Mouse (Mus musculus): ENCODE measurements around the gene Lrrfip1. TPM values are rescaled to one million over a fixed set of nuclear protein-coding genes. Genes with fewer than 3 reads are reported as not detected.
A peak's percentile ranks its signal among the peaks of the same experiment; 100 is the strongest.

Gene Lrrfip1
- polyA plus RNA-seq, 1 experiment from 2014 or later, result 65.4 TPM

- peaks cover 12% of the 10 kb centered on the region; the same call in 1 of the 2 replicates for H3K4me1 ChIP-seq
- H3K27me3 ChIP-seq (replicated peaks), result no peaks in the 10 kb centered on the region
- no peak overlapping the region for H3K9ac ChIP-seq
- ATAC-seq (ENCODE audit: insufficient read depth, low FRiP score, low read depth), result no peak
- H3K36me3 ChIP-seq, result no peaks in the 10 kb centered on the region
- 65% methylated on average over 10 of the region's 10 CpGs for WGBS
- no peak overlapping the region for H3K27ac ChIP-seq
- H3K4me3 ChIP-seq (replicated peaks), result peak overlapping the region; percentile 85; the same call in 1 of the 2 replicates
- H3K9me3 ChIP-seq, result no peaks in the 10 kb centered on the region
- peak overlapping the region; percentile 99 for H3K4me2 ChIP-seq
Observed at GRCm38 (mm10) chr1:90999911-91000601, 1.5 kb downstream of the Lrrfip1 start.

DNA sequence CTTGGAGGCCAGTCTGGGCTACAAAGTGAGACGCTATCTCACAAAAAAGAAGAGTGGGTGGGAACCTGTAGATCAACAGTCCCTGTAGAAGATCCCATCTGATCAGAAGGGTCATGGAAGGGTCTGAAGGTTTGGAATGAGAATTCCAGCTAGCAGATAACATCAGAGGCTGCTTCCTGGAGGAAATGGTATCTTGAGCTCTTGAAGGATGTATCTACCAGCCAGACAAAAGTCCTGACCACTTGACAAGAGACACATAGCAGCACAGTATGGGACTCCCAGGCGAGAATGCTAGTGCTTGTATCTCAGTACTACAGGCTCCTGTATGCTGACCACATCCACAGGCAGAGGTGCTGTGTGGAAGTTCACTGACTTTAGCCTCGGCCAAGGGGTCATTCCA lies 2.6 kb downstream of the Lrrfip1 start:
- 79% methylated on average over 3 of the region's 3 CpGs for WGBS
- no peak overlapping the region for H3K4me2 ChIP-seq
- H3K4me3 ChIP-seq (replicated peaks), result no peak overlapping the region
- no peak overlapping the region for H3K9ac ChIP-seq
- no peaks in the 10 kb centered on the region for H3K9me3 ChIP-seq
- ATAC-seq (ENCODE audit: insufficient read depth, low FRiP score, low read depth), result no peak
- peaks cover 12% of the 10 kb centered on the region; the same call in 1 of the 2 replicates for H3K4me1 ChIP-seq
- no peak overlapping the region for H3K27ac ChIP-seq
- H3K27me3 ChIP-seq (replicated peaks), result no peaks in the 10 kb centered on the region
- H3K36me3 ChIP-seq, result no peaks in the 10 kb centered on the region

DNA sequence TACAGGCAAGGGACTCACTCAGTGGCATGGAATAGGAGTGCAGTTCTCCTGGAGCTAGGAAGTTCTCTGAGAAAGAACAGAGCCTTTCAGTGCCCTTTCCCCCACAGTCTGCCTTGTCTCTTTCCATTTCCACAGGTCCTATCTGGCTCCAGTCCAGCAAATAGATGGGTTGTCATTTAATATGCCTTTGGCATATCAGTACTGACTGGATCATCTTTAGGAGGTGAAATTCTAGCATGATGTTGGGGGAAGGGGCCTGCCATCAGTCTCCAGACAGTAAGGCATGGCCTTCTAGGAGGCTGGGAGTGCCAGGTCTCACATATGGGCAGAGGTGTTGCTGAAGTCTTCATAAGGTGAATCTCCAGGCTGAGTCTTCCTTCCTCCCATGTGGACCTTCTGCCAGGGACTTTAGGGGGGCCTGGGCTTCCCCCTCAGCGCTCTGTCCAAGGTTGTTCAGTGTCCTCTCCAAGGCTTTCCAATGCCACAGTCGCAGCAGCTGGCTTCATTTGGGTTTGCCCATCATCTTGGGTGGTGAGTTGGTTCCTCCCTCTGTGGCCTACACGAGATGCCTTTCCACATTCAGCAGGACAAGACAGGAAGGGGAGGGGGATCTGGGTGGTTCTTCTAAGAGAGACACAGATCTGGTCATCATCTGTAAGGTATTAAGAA lies 3.5 kb downstream of the Lrrfip1 start:
- Histone ChIP-seq H3K9me3 (no peaks in the 10 kb centered on the region), H3K4me1 (peaks cover 16% of the 10 kb centered on the region; the same call in 1 of the 2 replicates), H3K27me3 (replicated peaks) (no peaks in the 10 kb centered on the region), H3K4me2 (no peak overlapping the region), H3K36me3 (no peaks in the 10 kb centered on the region), H3K9ac (no peak overlapping the region), H3K4me3 (replicated peaks) (no peak overlapping the region), H3K27ac (no peak overlapping the region)
- WGBS, result 83% methylated on average over 3 of the region's 3 CpGs
- no peak for ATAC-seq (ENCODE audit: insufficient read depth, low FRiP score, low read depth)

- no peaks in the 10 kb centered on the region for H3K9me3 ChIP-seq
- peaks cover 16% of the 10 kb centered on the region; the same call in 1 of the 2 replicates for H3K4me1 ChIP-seq
- no peak overlapping the region for H3K9ac ChIP-seq
- H3K4me3 ChIP-seq (replicated peaks), result no peak overlapping the region
- no peaks in the 10 kb centered on the region for H3K27me3 ChIP-seq (replicated peaks)
- WGBS, result 92% methylated on average over 3 of the region's 3 CpGs
- no peak for ATAC-seq (ENCODE audit: insufficient read depth, low FRiP score, low read depth)
- H3K4me2 ChIP-seq, result no peak overlapping the region
- no peaks in the 10 kb centered on the region for H3K36me3 ChIP-seq
- H3K27ac ChIP-seq, result no peak overlapping the region
Observed at GRCm38 (mm10) chr1:91002641-91003040, 4.1 kb downstream of the Lrrfip1 start.

- Histone ChIP-seq H3K9me3 (no peaks in the 10 kb centered on the region), H3K27me3 (replicated peaks) (no peaks in the 10 kb centered on the region), H3K4me3 (replicated peaks) (no peak overlapping the region), H3K27ac (no peak overlapping the region), H3K9ac (no peak overlapping the region), H3K36me3 (no peaks in the 10 kb centered on the region), H3K4me1 (peaks cover 16% of the 10 kb centered on the region; the same call in 1 of the 2 replicates), H3K4me2 (no peak overlapping the region)
- 77% methylated on average over 8 of the region's 8 CpGs for WGBS
- ATAC-seq (ENCODE audit: insufficient read depth, low FRiP score, low read depth), result no peak
Observed at GRCm38 (mm10) chr1:91003522-91004253, 5.2 kb downstream of the Lrrfip1 start.

DNA sequence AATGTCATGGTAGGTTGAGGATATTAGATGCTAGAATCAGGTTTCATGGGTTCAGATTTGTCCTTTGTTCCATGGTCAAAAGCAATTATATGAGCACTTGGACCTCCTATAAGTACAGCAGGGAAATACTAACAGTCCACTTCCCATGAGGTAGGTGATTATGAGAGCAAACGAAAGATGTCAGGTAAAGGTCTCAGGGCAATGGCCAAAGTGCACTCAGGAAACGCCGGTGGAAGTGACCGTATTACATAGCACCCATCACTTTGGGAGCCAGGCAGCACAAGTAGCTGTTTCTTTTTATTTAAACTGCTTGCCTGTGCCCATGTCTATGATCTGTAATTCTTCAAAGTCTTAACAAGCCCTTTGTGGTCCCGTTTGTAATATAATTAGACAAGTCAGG lies 7.5 kb downstream of the Lrrfip1 start:
- no peak overlapping the region for H3K9ac ChIP-seq
- H3K4me2 ChIP-seq, result no peak overlapping the region
- no peak for ATAC-seq (ENCODE audit: insufficient read depth, low FRiP score, low read depth)
- H3K9me3 ChIP-seq, result no peaks in the 10 kb centered on the region
- no peaks in the 10 kb centered on the region for H3K27me3 ChIP-seq (replicated peaks)
- H3K36me3 ChIP-seq, result no peaks in the 10 kb centered on the region
- H3K4me1 ChIP-seq, result peaks cover 4% of the 10 kb centered on the region; the same call in 1 of the 2 replicates
- WGBS, result 41% methylated on average over 5 of the region's 5 CpGs
- H3K27ac ChIP-seq, result no peak overlapping the region
- no peak overlapping the region for H3K4me3 ChIP-seq (replicated peaks)

DNA sequence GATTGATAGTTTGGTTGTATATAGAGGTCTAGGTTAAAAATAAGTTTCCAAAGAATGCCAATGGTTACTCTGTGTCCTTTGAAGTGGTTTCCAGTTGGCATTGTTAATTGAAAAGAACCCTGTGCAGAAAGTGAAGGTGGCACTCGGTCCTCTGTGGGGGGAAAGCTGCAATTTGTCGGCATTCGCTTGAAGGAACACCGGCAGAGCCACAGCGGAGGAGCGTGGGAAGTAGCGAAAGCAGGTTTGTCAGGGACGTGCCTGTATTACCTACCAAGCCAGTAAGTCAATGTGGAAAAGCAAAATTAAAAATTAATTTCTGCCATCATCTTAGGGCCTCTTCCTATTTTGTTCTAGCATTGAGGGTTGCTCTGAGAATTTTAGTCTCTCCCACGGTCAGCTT lies 8.2 kb downstream of the Lrrfip1 start:
- Histone ChIP-seq H3K4me2 (peak overlapping the region; percentile 19; the same call in 1 of the 2 replicates), H3K27ac (no peak overlapping the region), H3K9me3 (no peaks in the 10 kb centered on the region), H3K4me1 (peaks cover 4% of the 10 kb centered on the region; the same call in 1 of the 2 replicates), H3K27me3 (replicated peaks) (no peaks in the 10 kb centered on the region), H3K4me3 (replicated peaks) (no peak overlapping the region), H3K9ac (no peak overlapping the region), H3K36me3 (no peaks in the 10 kb centered on the region)
- WGBS, result 61% methylated on average over 9 of the region's 9 CpGs
- ATAC-seq (ENCODE audit: insufficient read depth, low FRiP score, low read depth), result no peak

- no peaks in the 10 kb centered on the region for H3K36me3 ChIP-seq
- no peaks in the 10 kb centered on the region for H3K27me3 ChIP-seq (replicated peaks)
- no peak for ATAC-seq (ENCODE audit: insufficient read depth, low FRiP score, low read depth)
- H3K27ac ChIP-seq, result no peak overlapping the region
- WGBS, result 87% methylated on average over 14 of the region's 14 CpGs
- H3K9me3 ChIP-seq, result no peaks in the 10 kb centered on the region
- peaks cover 10% of the 10 kb centered on the region for H3K4me1 ChIP-seq
- H3K9ac ChIP-seq, result no peak overlapping the region
- no peak overlapping the region for H3K4me3 ChIP-seq (replicated peaks)
- H3K4me2 ChIP-seq, result no peak overlapping the region
Observed at GRCm38 (mm10) chr1:91008147-91008682, 9.7 kb downstream of the Lrrfip1 start.

DNA sequence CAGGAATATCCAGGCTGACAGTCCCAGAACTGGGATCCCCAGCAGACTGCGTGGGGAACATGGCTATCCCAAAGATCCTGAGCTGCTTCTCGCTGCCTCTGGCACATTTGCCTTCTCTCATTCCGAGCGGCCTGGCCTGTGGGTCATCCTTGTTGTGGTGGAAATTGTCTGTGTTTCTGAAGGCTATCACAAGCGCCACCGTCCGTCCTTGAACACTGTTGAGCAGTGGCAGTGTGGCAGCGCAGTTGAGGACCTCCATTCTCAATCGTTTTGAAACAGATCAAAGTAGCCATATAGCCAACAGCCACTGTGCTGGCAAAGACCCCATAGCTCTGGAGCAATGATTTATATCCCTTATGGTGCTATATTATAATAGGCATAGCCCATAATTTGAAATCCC lies 10.2 kb downstream of the Lrrfip1 start:
- 86% methylated on average over 9 of the region's 9 CpGs for WGBS
- H3K9me3 ChIP-seq, result no peaks in the 10 kb centered on the region
- H3K4me2 ChIP-seq, result no peak overlapping the region
- H3K27ac ChIP-seq, result no peak overlapping the region
- peaks cover 10% of the 10 kb centered on the region for H3K4me1 ChIP-seq
- no peaks in the 10 kb centered on the region for H3K27me3 ChIP-seq (replicated peaks)
- H3K9ac ChIP-seq, result no peak overlapping the region
- no peak for ATAC-seq (ENCODE audit: insufficient read depth, low FRiP score, low read depth)
- H3K4me3 ChIP-seq (replicated peaks), result no peak overlapping the region
- H3K36me3 ChIP-seq, result no peaks in the 10 kb centered on the region

DNA sequence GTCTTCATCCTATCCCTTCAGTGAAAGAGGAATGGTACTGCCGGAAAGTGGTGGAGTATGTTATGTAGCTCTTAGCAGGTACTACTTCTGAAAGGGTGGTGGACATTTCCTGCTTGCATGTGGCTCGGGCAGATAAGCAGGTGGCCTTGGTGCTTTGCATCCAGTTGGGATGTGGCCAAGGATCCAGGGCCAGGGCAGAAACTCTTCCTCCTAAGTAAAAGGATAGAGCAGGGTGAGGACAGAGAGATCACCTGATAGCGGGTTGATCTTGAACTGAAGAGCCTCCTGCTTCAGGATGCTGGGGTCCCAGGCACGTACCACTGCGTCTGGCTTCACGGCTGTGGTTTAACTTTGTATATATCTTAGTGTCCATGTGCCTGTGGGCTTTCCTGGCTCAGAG lies 10.7 kb downstream of the Lrrfip1 start:
- H3K4me2 ChIP-seq, result no peak overlapping the region
- H3K4me3 ChIP-seq (replicated peaks), result no peak overlapping the region
- no peaks in the 10 kb centered on the region for H3K36me3 ChIP-seq
- no peaks in the 10 kb centered on the region for H3K9me3 ChIP-seq
- peaks cover 10% of the 10 kb centered on the region for H3K4me1 ChIP-seq
- ATAC-seq (ENCODE audit: insufficient read depth, low FRiP score, low read depth), result no peak
- 75% methylated on average over 6 of the region's 6 CpGs for WGBS
- no peak overlapping the region for H3K9ac ChIP-seq
- no peaks in the 10 kb centered on the region for H3K27me3 ChIP-seq (replicated peaks)
- no peak overlapping the region for H3K27ac ChIP-seq

- H3K27me3 ChIP-seq (replicated peaks), result no peaks in the 10 kb centered on the region
- H3K9ac ChIP-seq, result no peak overlapping the region
- ATAC-seq (ENCODE audit: insufficient read depth, low FRiP score, low read depth), result no peak
- H3K36me3 ChIP-seq, result no peaks in the 10 kb centered on the region
- H3K4me1 ChIP-seq, result peaks cover 10% of the 10 kb centered on the region
- no peaks in the 10 kb centered on the region for H3K9me3 ChIP-seq
- WGBS, result 72% methylated on average over 7 of the region's 7 CpGs
- H3K27ac ChIP-seq, result no peak overlapping the region
- no peak overlapping the region for H3K4me2 ChIP-seq
- H3K4me3 ChIP-seq (replicated peaks), result no peak overlapping the region
Observed at GRCm38 (mm10) chr1:91010216-91010615, 11.7 kb downstream of the Lrrfip1 start.

GRCm38 (mm10) chr1:91010716-91011115 lies 12.2 kb downstream of the Lrrfip1 start:
- WGBS, result 76% methylated on average over 2 of the region's 2 CpGs
- no peak for ATAC-seq (ENCODE audit: insufficient read depth, low FRiP score, low read depth)
- peaks cover 12% of the 10 kb centered on the region for H3K4me1 ChIP-seq
- H3K27me3 ChIP-seq (replicated peaks), result no peaks in the 10 kb centered on the region
- no peak overlapping the region for H3K4me3 ChIP-seq (replicated peaks)
- no peaks in the 10 kb centered on the region for H3K36me3 ChIP-seq
- H3K27ac ChIP-seq, result no peak overlapping the region
- no peak overlapping the region for H3K9ac ChIP-seq
- no peak overlapping the region for H3K4me2 ChIP-seq
- H3K9me3 ChIP-seq, result no peaks in the 10 kb centered on the region
